Mouse (Mus musculus): Measurements from ENCODE around the gene C1ql4. TPM values are rescaled to one million over a fixed set of nuclear protein-coding genes. Genes with fewer than 3 reads are reported as not detected.

The C1ql4 gene
- total and polyA plus RNA-seq, 2 experiments from 2014 or later: 5.7 to 8.6 TPM

DNA sequence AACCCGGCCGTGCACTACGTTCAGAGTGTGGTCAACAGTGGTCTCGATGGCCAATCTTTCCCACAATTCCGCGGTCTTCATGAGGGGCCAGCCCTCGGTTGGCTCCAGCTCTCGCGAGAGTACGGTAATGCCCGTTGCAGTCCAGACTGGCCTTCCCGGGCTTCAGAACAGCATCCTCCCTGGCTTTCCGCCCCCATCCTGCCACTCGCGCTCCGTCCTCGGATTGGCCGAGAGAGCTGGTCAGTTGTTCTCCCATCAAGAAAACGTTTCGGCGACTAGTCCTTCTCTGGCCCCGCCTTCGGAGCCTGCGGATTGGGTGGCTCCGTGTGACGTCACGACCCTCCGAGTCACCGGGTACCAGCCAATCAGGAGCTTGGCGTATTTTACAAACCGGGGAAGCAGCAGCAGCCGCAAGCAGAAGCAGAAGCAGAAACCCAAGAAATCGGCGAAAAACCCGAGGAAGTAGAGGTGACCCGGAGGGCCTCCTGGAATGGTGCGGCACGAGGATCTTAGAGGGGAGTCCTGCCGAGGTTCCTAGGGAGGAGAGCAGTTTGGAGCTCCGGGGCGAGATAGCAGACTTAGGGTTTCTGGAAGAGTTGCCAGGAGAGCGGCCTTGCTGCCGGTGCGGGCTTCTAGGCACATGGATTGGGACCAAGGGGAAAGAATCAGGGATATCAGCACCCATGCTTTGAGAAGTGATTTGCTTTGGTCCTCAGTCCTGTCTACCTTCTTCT lies 12.8 kb downstream of the C1ql4 start:
- Histone ChIP-seq H3K9me3 (ENCODE audit: low read length) (no peaks in the 10 kb centered on the region), H3K9ac (replicated peaks; ENCODE audit: low read length) (peak overlapping the region; percentile 72), H3K27ac (peak overlapping the region; percentile 97), H3K27me3 (ENCODE audit: insufficient read depth, low read length) (no peaks in the 10 kb centered on the region), H3K4me1 (ENCODE audit: insufficient read depth, low read length) (peaks cover 12% of the 10 kb centered on the region), H3K4me3 (ENCODE audit: low read length) (peak overlapping the region; percentile 38), H3K36me3 (ENCODE audit: insufficient read depth, low read length) (no peaks in the 10 kb centered on the region), H3K4me2 (ENCODE audit: low read depth, low read length) (peak overlapping the region; percentile 65)
- peak; percentile 100 for ATAC-seq
- no peak for TF ChIP-seq CTCF (IDR thresholded peaks at IDR 0.05; ENCODE audit: low read depth)
- under 1% methylated on average over 44 of the region's 44 CpGs for WGBS
- DNase-seq (ENCODE audit: low spot score): peak; percentile 99

DNA sequence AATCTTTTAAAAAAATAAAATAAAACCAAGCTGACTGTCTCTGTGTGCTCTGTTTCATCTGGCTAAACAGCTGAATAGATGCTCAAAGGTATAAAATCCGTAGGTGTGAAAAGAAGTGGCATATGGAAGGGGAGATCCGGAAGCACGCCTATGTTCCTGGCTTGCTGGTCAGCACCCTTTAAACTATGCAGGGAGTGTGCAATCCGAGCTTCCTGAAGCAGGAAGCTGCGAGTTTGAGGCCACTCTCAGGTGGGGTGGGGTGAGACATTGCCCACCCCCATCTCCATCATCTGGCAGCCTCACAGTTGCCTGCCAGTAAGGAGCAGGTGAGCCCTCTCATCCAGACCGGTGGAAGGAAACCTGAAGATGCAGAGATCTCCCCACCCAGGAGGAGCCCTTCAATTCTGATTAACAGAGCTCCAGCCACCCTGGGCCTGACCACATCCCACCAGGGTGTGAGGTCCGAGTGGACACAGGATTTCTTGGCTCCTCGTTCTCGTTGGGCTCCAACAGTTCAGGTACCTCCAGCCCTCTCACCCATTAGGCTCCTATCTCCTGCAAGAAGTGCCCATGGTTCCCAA lies 13.5 kb downstream of the C1ql4 start, which contains the start of gene Troap:
Gene Troap, plus strand, starts transcription at position 557 of the 581 bp plus-strand sequence.
- Histone ChIP-seq H3K4me3 (ENCODE audit: low read length) (peak within 1 kb of the TSS; percentile 38), H3K27me3 (ENCODE audit: insufficient read depth, low read length) (no peaks in the 10 kb centered on the region), H3K27ac (peak within 1 kb of the TSS; percentile 97), H3K36me3 (ENCODE audit: insufficient read depth, low read length) (no peaks in the 10 kb centered on the region), H3K9ac (replicated peaks; ENCODE audit: low read length) (peak within 1 kb of the TSS; percentile 72), H3K4me1 (ENCODE audit: insufficient read depth, low read length) (peaks cover 12% of the 10 kb centered on the region), H3K4me2 (ENCODE audit: low read depth, low read length) (peak within 1 kb of the TSS; percentile 65), H3K9me3 (ENCODE audit: low read length) (no peaks in the 10 kb centered on the region)
- DNase-seq (ENCODE audit: low spot score) (no peak), ATAC-seq (no peak; the same call in 1 of the 2 replicates)
- no peak for TF ChIP-seq CTCF (IDR thresholded peaks at IDR 0.05; ENCODE audit: low read depth)
- 24% methylated on average over 9 of the region's 9 CpGs for WGBS

DNA sequence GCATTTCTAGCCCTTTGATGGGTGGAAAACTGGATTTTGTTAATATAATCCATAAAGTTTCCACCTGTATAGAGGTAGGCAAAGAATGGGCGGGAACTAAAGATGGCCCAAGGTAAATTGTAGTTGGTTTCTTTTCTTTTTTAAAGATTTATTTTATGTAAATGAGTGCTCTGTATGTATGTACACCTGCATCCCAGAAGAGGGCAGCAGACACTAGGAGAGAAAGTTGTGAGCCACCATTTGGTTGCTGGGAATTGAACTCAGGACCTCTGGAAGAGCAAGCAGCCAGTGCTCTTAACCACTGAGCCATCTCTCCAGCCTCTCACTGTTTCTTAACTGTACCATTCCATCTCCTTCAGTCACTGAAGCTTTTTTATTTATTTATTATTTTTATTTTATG lies 15.6 kb downstream of the C1ql4 start:
- DNase-seq (ENCODE audit: low spot score) (no peak), ATAC-seq (no peak)
- peaks cover 12% of the 10 kb centered on the region for H3K4me1 ChIP-seq (ENCODE audit: insufficient read depth, low read length)
- 78% methylated on average over 1 of the region's 1 CpGs for WGBS
- H3K36me3 ChIP-seq (ENCODE audit: insufficient read depth, low read length): no peaks in the 10 kb centered on the region
- 0 out of 2 replicates have a peak, but pooled peaks have one; percentile 24 for TF ChIP-seq CTCF (IDR thresholded peaks at IDR 0.05; ENCODE audit: low read depth)
- no peak overlapping the region for H3K9ac ChIP-seq (replicated peaks; ENCODE audit: low read length)
- no peaks in the 10 kb centered on the region for H3K27me3 ChIP-seq (ENCODE audit: insufficient read depth, low read length)
- no peak overlapping the region for H3K4me3 ChIP-seq (ENCODE audit: low read length)
- no peak overlapping the region for H3K27ac ChIP-seq
- H3K4me2 ChIP-seq (ENCODE audit: low read depth, low read length): no peak overlapping the region
- no peaks in the 10 kb centered on the region for H3K9me3 ChIP-seq (ENCODE audit: low read length)

DNA sequence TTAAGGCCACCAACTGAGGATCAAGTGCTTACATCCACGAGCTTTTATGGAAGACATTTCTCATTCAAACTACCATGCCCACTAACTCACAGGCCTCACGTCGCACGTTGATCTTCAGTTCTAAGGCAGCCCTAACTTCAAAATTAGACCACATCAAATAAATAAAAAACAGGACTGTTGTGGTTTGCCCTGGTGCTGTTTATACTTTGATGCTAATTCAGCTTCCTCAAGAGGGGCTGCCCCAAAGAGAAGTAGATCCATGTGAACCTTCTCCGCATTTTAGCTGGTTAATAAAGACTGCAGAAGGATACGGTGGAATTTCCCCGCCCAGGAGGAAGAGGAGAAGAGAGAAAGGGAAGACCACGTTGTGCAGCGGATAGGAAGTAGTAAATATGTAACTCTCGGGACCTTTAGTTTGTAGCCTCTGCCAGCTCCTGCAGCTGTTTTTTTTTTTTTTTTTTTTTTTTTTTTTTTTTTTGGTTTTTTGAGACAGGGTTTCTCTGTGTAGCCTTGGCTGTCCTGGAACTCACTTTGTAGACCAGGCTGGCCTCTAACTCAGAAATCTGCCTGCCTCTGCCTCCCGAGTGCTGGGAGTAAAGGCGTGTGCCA lies 22.0 kb downstream of the C1ql4 start:
- H3K36me3 ChIP-seq (ENCODE audit: insufficient read depth, low read length): no peaks in the 10 kb centered on the region
- H3K27me3 ChIP-seq (ENCODE audit: insufficient read depth, low read length): peaks cover 6% of the 10 kb centered on the region
- H3K4me3 ChIP-seq (ENCODE audit: low read length): no peak overlapping the region
- no peaks in the 10 kb centered on the region for H3K9me3 ChIP-seq (ENCODE audit: low read length)
- H3K9ac ChIP-seq (replicated peaks; ENCODE audit: low read length): no peak overlapping the region
- no peaks in the 10 kb centered on the region for H3K4me1 ChIP-seq (ENCODE audit: insufficient read depth, low read length)
- H3K27ac ChIP-seq: no peak overlapping the region
- WGBS: 79% methylated on average over 12 of the region's 12 CpGs
- ATAC-seq (no peak), DNase-seq (ENCODE audit: low spot score) (no peak)
- no peak overlapping the region for H3K4me2 ChIP-seq (ENCODE audit: low read depth, low read length)
- no peak for TF ChIP-seq CTCF (IDR thresholded peaks at IDR 0.05; ENCODE audit: low read depth)

DNA sequence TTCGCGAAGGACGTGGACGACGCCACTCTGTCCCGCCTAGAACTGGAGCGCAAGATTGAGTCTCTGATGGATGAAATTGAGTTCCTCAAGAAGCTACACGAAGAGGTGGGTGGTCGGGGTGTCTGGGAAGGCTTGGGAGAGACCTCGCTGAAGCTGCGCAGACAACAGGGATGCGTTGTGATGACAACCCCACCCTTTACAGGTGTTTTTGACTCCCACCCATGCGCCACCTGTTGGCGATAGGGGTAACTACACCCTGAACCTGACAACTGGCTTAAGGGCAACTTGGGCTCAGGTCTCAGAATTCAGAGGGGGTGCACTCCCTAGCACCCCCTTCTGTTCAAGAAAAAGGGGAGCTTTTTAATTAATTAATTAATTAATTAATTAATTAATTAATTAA lies 31.3 kb downstream of the C1ql4 start:
- ATAC-seq: no peak
- H3K4me1 ChIP-seq (ENCODE audit: insufficient read depth, low read length): no peaks in the 10 kb centered on the region; the same call in 1 of the 2 replicates
- peak; percentile 74 for TF ChIP-seq CTCF (IDR thresholded peaks at IDR 0.05; ENCODE audit: low read depth)
- H3K4me2 ChIP-seq (ENCODE audit: low read depth, low read length): no peak overlapping the region; the same call in 1 of the 2 replicates
- H3K9ac ChIP-seq (replicated peaks; ENCODE audit: low read length): no peak overlapping the region
- 0 out of 2 replicates have a peak overlapping the region, but pooled peaks have one; percentile 34 for H3K4me3 ChIP-seq (ENCODE audit: low read length)
- DNase-seq (ENCODE audit: low spot score): peak; percentile 21
- H3K9me3 ChIP-seq (ENCODE audit: low read length): no peaks in the 10 kb centered on the region
- WGBS: 5% methylated on average over 14 of the region's 14 CpGs
- H3K36me3 ChIP-seq (ENCODE audit: insufficient read depth, low read length): no peaks in the 10 kb centered on the region
- H3K27ac ChIP-seq: no peak overlapping the region
- peaks cover 38% of the 10 kb centered on the region for H3K27me3 ChIP-seq (ENCODE audit: insufficient read depth, low read length)

DNA sequence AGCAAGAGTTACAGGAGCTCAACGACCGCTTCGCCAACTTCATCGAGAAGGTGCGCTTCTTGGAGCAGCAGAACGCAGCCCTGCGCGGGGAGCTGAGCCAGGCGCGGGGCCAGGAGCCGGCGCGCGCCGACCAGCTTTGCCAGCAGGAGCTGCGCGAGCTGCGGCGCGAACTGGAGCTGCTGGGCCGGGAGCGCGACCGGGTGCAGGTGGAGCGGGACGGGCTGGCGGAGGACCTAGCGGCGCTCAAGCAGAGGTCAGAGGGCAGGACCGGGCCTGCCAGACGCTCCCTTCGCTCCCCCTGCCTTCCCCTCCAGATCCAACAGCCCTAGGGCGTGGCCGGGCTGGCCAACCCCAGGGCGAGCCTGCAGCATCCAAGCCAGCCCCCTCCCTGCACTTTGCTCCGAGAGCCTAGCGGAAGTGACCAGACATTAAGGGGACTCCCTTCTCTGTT lies 32.1 kb downstream of the C1ql4 start:
- H3K27me3 ChIP-seq (ENCODE audit: insufficient read depth, low read length): peaks cover 38% of the 10 kb centered on the region
- peak overlapping the region; percentile 22; the same call in 1 of the 2 replicates for H3K9ac ChIP-seq (replicated peaks; ENCODE audit: low read length)
- H3K4me1 ChIP-seq (ENCODE audit: insufficient read depth, low read length): no peaks in the 10 kb centered on the region; the same call in 1 of the 2 replicates
- no peaks in the 10 kb centered on the region for H3K9me3 ChIP-seq (ENCODE audit: low read length)
- WGBS: under 1% methylated on average over 37 of the region's 37 CpGs
- DNase-seq (ENCODE audit: low spot score) (peak; percentile 50), ATAC-seq (no peak)
- H3K36me3 ChIP-seq (ENCODE audit: insufficient read depth, low read length): no peaks in the 10 kb centered on the region
- H3K4me2 ChIP-seq (ENCODE audit: low read depth, low read length): peak overlapping the region; percentile 65
- TF ChIP-seq CTCF (IDR thresholded peaks at IDR 0.05; ENCODE audit: low read depth): no peak
- no peak overlapping the region for H3K27ac ChIP-seq
- H3K4me3 ChIP-seq (ENCODE audit: low read length): peak overlapping the region; percentile 34

All from hindbrain, postnatal 0 days (tissue).